Comparison of ENCODE assay signal across 8 mouse cellular contexts in genomic region chr1:36308966-36309475, GRCm38 (mm10). TPM values are rescaled to one million over a fixed set of nuclear protein-coding genes. Genes with fewer than 3 reads are reported as not detected.
DNase-seq lines count a peak whose midpoint lies in the region; ATAC-seq and TF ChIP-seq lines count a peak whose summit lies in the region.
"Had no signal": no experiment of that assay in that cellular context is flagged by ENCODE, and none has a peak within 500 bp of the region (broad histone marks: within the 10 kb centered on the region; RNA-seq: fewer than 3 reads in every experiment).

No protein-coding gene starts in this region.

- H3K4me2 ChIP-seq in forebrain, embryonic 14.5 days (ENCODE audit: low read length) = peak overlapping the region; percentile 89; the same call in 1 of the 2 replicates
- peak overlapping the region; percentile 96 for H3K4me2 ChIP-seq in liver, embryonic 16.5 days (ENCODE audit: low read depth, low read length)

- H3K27me3 ChIP-seq in forebrain, embryonic 14.5 days (replicated peaks; ENCODE audit: control insufficient read depth, insufficient read depth, low read length) = peaks cover 12% of the 10 kb centered on the region; the same call in 1 of the 2 replicates
- H3K27me3 ChIP-seq in liver, embryonic 16.5 days (ENCODE audit: control insufficient read depth, insufficient read depth, low read depth, low read length) = peaks cover 13% of the 10 kb centered on the region

- no peaks in the 10 kb centered on the region for H3K36me3 ChIP-seq in forebrain, embryonic 14.5 days (ENCODE audit: control insufficient read depth, insufficient read depth, low read length)
- H3K36me3 ChIP-seq in liver, embryonic 16.5 days (ENCODE audit: control insufficient read depth, insufficient read depth) = no peaks in the 10 kb centered on the region

- DNase-seq in layer of hippocampus, adult 2 months (ENCODE audit: low spot score in 2 of 2) = no peak
- DNase-seq in layer of hippocampus, postnatal 25 days (ENCODE audit: extremely low spot score in 1 of 2, low spot score in 1 of 2) = no peak
- no peak for DNase-seq in forebrain, embryonic 14.5 days (ENCODE audit: low spot score)
- DNase-seq in urinary bladder, postnatal 14 days (ENCODE audit: low spot score) = no peak
- no peak for DNase-seq in layer of hippocampus, postnatal 14 days (ENCODE audit: low spot score in 2 of 2)
- DNase-seq: adrenal gland, adult 8-10 months had no signal

- peak overlapping the region; percentile 92 for H3K27ac ChIP-seq in layer of hippocampus, adult 2 months
- H3K27ac ChIP-seq in bone marrow, adult 2 months (ENCODE audit: control insufficient read depth, insufficient read depth, low read depth, low read length, poor library complexity) = peak overlapping the region; percentile 98
- H3K27ac ChIP-seq in forebrain, embryonic 14.5 days (ENCODE audit: low read depth, low read length) = no peak overlapping the region
- no peak overlapping the region; the same call in 1 of the 2 replicates for H3K27ac ChIP-seq in liver, embryonic 16.5 days (ENCODE audit: low read length)

- no peak for TF ChIP-seq POLR2A in bone marrow, adult 2 months (IDR thresholded peaks at IDR 0.05; ENCODE audit: borderline replicate concordance, control insufficient read depth, low read depth, low read length)

- no peak for TF ChIP-seq CTCF in layer of hippocampus, adult 2 months (conservative IDR thresholded peaks at IDR 0.05)
- no peak for TF ChIP-seq CTCF in bone marrow, adult 2 months (IDR thresholded peaks at IDR 0.05; ENCODE audit: control insufficient read depth, insufficient read depth, low read length)

- 7% methylated on average over 9 of the region's 9 CpGs for WGBS in bone marrow, adult 2 months
- 57% methylated on average over 9 of the region's 9 CpGs for WGBS in forebrain, embryonic 14.5 days
- 38% methylated on average over 9 of the region's 9 CpGs for WGBS in liver, embryonic 16.5 days (ENCODE audit: insufficient replicate concordance)

- H3K4me3 ChIP-seq in layer of hippocampus, adult 2 months = peak overlapping the region; percentile 78
- peak overlapping the region; percentile 85 for H3K4me3 ChIP-seq in bone marrow, adult 2 months (replicated peaks; ENCODE audit: control insufficient read depth, low read depth, low read length)
- no peak overlapping the region for H3K4me3 ChIP-seq in forebrain, embryonic 14.5 days (ENCODE audit: low read depth, low read length)
- H3K4me3 ChIP-seq in liver, embryonic 16.5 days (ENCODE audit: low read depth, low read length) = peak overlapping the region; percentile 76

- ATAC-seq in forebrain, embryonic 14.5 days = no peak
- ATAC-seq in liver, embryonic 16.5 days (ENCODE audit: low read depth) = no peak

- peaks cover 4% of the 10 kb centered on the region; the same call in 1 of the 2 replicates for H3K4me1 ChIP-seq in bone marrow, adult 2 months (ENCODE audit: control insufficient read depth, insufficient read depth, low read length)
- peaks cover 6% of the 10 kb centered on the region for H3K4me1 ChIP-seq in forebrain, embryonic 14.5 days (ENCODE audit: control insufficient read depth, insufficient read depth, low read length)
- H3K4me1 ChIP-seq in liver, embryonic 16.5 days (ENCODE audit: control insufficient read depth, low read depth, low read length) = peaks cover 8% of the 10 kb centered on the region

- no peak overlapping the region for H3K9ac ChIP-seq in forebrain, embryonic 14.5 days (ENCODE audit: low read length)
- no peak overlapping the region for H3K9ac ChIP-seq in liver, embryonic 16.5 days (ENCODE audit: low read depth, low read length)

- H3K9me3 ChIP-seq in forebrain, embryonic 14.5 days (replicated peaks; ENCODE audit: control insufficient read depth, low read length) = no peaks in the 10 kb centered on the region
- H3K9me3 ChIP-seq in liver, embryonic 16.5 days (replicated peaks; ENCODE audit: control insufficient read depth, low read length) = no peaks in the 10 kb centered on the region

RNA-seq across cellular contexts. Expression of gene Arid5a, which starts 1.5 kb away (rescaled TPM):
- 10 to 100 TPM; 15.1 to 15.4 TPM for total RNA-seq in layer of hippocampus, adult 2 months (2021)
- 10 to 100 TPM; 11.5 to 16.6 TPM for total RNA-seq in layer of hippocampus, postnatal 25 days (2021)
- 14.3 and 36.7 TPM in 2 replicates for polyA plus RNA-seq in bone marrow, adult 2 months (2011; ENCODE audit: insufficient read depth, insufficient read length, low replicate concordance, missing spikeins)
- 1.8 and 2.0 TPM in 2 replicates for polyA plus RNA-seq in forebrain, embryonic 14.5 days (2014; fragmentation: Nextera tagmentation; extraction: Ambion mirVana)
- polyA plus RNA-seq in liver, embryonic 16.5 days (2015; fragmentation: Nextera tagmentation; extraction: Ambion mirVana) = 3.6 and 4.9 TPM in 2 replicates
- total RNA-seq in layer of hippocampus, postnatal 14 days (2021) = 10 to 100 TPM; 17.2 to 19.9 TPM

RNA-seq across cellular contexts. Expression of gene Neurl3, which starts 34.5 kb away (rescaled TPM):
- under 1 TPM; 0.44 to 0.92 TPM for total RNA-seq in layer of hippocampus, adult 2 months (2021)
- total RNA-seq in layer of hippocampus, postnatal 25 days (2021) = under 1 TPM; 0.42 to 0.68 TPM
- polyA plus RNA-seq in bone marrow, adult 2 months (2011; ENCODE audit: insufficient read depth, insufficient read length, low replicate concordance, missing spikeins) = 33.7 and 62.7 TPM in 2 replicates
- polyA plus RNA-seq in forebrain, embryonic 14.5 days (2014; fragmentation: Nextera tagmentation; extraction: Ambion mirVana) = 0.32 and 0.51 TPM in 2 replicates
- 3.1 and 3.4 TPM in 2 replicates for polyA plus RNA-seq in liver, embryonic 16.5 days (2015; fragmentation: Nextera tagmentation; extraction: Ambion mirVana)
- total RNA-seq in layer of hippocampus, postnatal 14 days (2021) = under 1 TPM; 0.55 to 0.67 TPM

RNA-seq across cellular contexts. Expression of gene Kansl3, which starts 60.0 kb away (rescaled TPM):
- total RNA-seq in layer of hippocampus, adult 2 months (2021) = 10 to 100 TPM; 76.1 to 76.8 TPM
- total RNA-seq in layer of hippocampus, postnatal 25 days (2021) = 10 to 100 TPM; 58.2 to 62.6 TPM
- 12.2 and 27.8 TPM in 2 replicates for polyA plus RNA-seq in bone marrow, adult 2 months (2011; ENCODE audit: insufficient read depth, insufficient read length, low replicate concordance, missing spikeins)
- polyA plus RNA-seq in forebrain, embryonic 14.5 days (2014; fragmentation: Nextera tagmentation; extraction: Ambion mirVana) = 18.3 and 26.7 TPM in 2 replicates
- 12.2 and 13.0 TPM in 2 replicates for polyA plus RNA-seq in liver, embryonic 16.5 days (2015; fragmentation: Nextera tagmentation; extraction: Ambion mirVana)
- total RNA-seq in layer of hippocampus, postnatal 14 days (2021) = 10 to 100 TPM; 57.6 to 60.4 TPM

Comparison
In these comparisons a context has a peak if more than half of its experiments do, and no peak if none do; other contexts are left out.
1. H3K27ac ChIP-seq: peak in layer of hippocampus, adult 2 months (single experiment) and bone marrow, adult 2 months (single experiment); none in forebrain, embryonic 14.5 days (single experiment) and liver, embryonic 16.5 days (single experiment).